Mouse (Mus musculus) CD4-positive, CD25-positive, alpha-beta regulatory T cell, adult 2 months (primary cell): ENCODE measurements around the gene Csf3.
"Not testable (repeated sequence)": the region's sequence is repeated elsewhere in the genome, so short reads cannot be mapped to it uniquely, and the experiment has no call there.

ENCODE experiments used
- DNase-seq: peaks from one replicate; pipeline ENCODE4 v3.0.0-alpha.2; 2012; ENCODE audit warnings: low read depth, low spot score

Gene Csf3

DNA sequence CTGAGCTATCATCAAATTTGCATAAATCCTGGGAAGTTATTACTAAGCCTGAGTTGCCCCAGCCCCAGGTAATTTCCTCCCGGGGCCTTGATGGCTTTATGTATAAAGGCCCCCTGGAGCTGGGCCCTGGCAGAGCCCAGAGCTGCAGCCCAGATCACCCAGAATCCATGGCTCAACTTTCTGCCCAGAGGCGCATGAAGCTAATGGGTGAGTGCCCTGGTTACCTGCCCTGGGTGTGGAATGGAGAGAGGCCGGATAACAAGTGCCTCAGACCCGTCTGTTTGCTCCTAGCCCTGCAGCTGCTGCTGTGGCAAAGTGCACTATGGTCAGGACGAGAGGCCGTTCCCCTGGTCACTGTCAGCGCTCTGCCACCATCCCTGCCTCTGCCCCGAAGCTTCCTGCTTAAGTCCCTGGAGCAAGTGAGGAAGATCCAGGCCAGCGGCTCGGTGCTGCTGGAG lies at the start of gene Csf3:
Csf3 (plus strand) TSS at position 51 of the 458 bp plus-strand sequence.
- no peak for DNase-seq

DNA sequence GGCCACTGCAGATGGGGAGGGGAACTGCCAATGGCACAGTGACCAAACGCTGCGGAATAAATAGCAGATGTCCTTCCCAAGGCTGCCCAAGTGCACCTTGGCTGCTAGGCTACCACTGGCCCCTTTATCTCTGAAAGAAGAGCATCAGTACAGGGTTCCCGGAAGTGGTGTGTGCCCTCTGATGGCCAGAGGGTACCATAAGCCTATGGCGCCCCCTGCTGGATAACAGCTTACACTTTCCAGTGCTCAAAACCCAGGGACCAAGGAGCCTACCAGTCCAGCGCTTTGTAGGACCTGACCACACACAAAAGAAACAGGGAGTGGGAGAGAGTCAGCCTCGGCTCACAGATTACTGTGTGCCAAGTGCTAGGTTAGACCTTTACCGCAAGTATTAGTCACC lies 46.0 kb upstream of the Csf3 start:
- DNase-seq, result peak; percentile 75

DNA sequence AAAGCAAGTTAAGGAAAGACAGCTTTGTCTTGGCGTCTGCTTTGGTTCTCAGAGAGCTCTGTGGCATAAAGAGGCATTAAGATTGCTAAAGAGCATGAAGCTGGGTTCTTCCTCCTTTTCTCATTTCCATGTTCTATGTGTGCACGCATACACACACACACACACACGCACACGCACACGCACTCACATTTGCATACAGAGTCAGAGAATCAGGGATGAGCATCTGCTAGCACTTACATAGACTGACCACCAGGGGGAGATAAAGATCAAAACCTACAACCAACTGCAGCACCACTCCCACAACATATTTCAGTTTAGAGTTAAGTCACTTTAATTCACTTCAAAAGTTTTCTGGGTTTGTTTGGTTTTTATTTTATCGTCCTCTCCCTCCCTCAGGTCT lies 40.5 kb upstream of the Csf3 start:
- peak; percentile 81 for DNase-seq

DNA sequence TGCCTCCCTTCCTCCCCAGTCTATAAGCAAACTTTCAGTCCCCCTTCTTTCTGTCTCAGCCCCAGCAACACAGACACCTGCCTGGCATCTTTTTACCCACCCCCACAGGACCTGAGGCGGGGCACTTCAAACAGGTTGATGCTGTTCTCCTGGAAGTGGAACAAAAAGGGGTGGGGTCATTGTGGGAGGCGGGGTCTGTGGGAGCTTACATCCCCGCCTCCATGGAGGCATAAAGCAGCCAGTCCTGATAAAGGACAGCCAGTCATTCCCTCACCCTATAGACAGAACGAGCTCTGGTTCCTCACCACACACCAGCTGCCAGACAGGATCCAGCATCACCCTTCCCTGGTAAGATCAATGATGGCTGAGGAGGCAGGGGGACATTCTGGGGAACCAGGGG lies 37.0 kb upstream of the Csf3 start, which contains the start of gene Gsdma:
Gsdma (plus strand) TSS at position 261 of the 400 bp plus-strand sequence.
- DNase-seq, result no peak

DNA sequence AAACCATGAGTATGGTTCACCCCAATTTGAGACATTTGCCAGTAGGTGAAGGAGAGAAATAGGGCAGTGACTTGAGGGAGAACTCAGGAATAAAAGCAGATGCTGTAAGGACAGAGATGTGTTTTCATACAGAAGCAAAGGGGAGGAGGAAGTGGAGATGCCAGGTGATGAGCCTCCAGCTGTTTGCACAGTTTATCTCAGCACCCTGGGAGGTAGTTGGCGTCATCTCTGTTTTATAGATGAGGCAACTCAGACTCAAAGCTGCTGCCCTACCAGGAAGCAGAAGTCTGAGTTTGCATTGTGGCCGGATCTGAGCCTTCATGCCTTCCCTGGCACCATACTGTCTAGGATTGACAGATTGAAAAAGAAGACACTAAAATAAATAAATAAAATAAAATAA lies 32.1 kb upstream of the Csf3 start:
- no peak for DNase-seq

DNA sequence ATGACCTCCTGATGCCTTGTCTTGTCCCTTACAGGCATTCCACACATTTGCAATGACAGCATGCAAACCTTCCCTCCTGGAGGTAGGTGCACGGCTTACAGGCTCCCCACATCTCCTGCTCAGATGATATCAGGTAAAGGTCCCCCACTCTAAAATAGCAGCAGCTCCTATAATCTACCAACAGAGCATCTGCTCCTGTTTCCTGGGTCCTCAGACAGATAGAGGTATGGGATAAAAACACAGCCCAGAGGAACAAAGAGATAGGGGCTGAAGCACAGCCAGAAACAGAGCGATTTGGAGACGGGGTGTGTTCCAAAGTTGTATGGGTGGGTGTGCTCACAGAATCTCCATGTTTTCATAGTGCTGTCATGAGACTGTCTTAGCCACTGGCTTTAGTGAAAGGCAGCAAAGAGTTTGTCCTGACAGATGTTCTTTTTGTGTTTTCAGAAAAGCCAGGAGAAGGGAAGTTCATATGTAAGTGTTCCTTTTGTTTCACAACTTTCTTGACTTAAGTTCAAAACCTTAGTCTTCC lies 29.7 kb upstream of the Csf3 start:
- no peak for DNase-seq

DNA sequence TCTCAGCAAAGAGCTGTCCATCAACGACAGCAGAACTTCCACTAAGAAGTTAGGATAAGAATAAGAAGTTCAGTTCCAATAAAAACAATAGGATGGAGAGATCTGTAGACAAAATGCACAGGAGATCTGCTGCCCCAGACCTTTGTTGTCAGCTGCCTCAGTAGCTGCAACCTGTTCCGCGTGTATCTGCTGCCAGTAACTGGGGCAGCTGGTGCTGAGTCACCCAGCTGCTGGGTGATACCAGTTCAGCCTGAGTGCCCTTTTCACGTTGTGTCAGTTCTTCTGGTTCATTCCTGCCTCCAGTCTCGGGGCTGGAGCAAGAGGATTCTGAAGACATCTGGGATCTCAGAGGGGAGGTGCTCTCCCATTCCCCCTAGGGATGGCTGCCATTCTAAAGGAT lies 29.2 kb upstream of the Csf3 start:
- no peak for DNase-seq

DNA sequence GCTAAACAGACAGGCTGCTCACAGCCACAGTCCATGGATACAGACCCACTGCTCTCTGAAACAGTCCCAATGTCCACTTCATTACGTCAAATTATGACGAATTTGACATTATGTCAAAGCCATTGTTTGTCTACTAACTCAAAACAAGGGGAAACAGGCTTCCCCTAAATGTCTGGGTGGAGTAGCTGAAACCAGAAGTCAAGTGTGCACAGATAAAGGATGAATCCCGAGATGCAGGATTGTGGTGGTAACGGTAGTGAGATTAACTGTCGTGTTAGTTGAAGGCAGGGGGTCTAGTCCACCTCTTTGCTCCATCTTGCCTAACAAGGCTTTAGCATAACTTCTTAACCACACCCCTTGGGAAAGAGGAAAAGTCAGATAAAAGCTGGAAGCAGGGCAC lies 28.6 kb upstream of the Csf3 start:
- no peak for DNase-seq

DNA sequence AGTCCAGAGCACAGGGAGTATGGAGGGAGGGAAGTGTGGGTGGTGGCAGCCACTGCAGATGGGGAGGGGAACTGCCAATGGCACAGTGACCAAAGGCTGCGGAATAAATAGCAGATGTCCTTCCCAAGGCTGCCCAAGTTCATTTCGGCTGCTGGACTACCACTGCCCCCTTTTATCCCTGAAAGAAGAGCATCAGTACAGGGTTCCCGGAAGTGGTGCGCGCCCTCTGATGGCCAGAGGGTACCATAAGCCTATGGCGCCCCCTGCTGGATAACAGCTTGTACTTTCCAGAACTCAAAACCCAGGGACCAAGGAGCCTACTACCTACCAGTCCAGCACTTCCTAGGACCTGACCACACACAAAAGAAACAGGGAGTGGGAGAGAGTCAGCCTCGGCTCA lies 27.9 kb upstream of the Csf3 start:
- peak; percentile 79 for DNase-seq

DNA sequence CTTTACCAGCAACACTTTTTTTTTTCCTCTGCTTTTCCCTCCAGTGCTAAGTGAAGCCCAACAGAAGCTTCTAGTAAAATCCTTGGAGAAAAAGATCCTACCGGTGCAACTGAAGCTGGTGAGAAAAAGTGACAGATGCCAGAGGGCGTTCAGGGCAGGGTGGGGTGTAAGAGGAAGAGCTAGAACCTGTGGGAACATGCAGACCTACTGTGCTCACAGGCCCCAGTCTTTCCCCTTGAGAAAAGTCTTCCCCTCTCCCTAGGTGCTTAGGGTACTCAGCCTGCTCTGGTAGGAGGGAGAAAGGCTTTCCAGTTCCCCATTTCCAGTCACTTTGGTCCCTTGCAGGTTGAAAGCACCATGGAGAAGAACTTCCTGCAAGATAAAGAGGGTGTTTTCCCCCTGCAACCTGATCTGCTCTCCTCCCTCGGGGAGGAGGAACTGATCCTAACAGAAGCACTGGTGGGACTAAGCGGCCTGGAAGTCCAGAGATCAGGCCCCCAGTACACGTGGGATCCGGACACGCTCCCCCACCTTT lies 25.2 kb upstream of the Csf3 start:
- DNase-seq, result no peak

DNA sequence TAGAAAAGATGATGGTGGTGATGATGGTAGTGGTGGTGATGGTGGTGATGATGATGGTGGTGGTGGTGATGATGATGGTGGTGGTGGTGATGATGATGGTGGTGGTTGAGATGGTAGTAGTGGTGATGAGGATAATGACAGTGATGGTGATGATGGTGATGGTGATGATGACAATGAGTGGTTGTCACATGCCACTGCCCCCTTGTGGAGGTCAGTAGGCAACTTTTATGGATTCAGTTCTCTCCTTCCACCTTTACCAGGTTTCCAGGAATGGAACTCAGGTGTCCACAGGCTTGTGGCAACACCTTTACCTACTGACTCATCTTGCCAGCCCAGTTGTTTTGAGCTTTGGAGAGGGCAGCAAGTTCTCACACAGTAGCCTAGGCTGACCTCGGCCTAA lies 21.0 kb upstream of the Csf3 start:
- DNase-seq, result peak; percentile 30

DNA sequence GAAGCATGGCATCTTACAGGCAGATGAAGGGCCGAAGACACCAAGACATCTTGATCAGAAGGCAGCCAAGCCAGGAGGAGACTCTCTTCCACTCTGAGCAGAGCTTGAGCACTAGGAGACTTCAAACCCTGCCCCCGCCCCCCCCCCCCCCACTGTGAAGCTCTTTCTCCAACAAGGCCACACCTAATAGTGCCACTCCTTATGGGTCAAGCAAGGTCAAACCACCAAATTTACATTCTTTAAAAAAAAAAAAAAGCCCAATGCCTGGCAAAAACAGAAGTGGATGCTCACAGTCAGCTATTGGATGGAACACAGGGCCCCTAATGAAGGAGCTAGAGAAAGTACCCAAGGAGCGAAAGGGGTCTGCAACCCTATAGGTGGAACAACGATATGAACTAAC lies 20.5 kb upstream of the Csf3 start:
- not testable (repeated sequence) for DNase-seq

DNA sequence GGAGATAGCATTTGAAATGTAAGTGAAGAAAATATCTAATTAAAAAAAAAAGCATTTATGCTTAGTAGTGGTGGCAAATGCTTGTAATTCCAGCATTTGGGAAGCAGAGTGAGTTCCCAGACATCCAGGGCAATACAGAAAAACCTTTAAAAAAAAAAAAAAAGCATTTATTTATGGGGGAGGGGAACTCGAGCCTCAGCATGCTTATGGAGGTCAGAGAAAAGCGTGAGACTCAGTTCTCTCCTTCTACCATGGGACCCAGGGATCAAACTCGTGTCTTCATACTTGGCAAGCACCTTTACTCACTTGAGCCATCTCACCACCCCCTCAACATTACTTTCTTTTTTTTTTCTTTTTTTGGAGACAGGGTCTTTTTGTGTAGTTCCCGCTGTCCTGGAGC lies 19.9 kb upstream of the Csf3 start:
- DNase-seq, result no peak

DNA sequence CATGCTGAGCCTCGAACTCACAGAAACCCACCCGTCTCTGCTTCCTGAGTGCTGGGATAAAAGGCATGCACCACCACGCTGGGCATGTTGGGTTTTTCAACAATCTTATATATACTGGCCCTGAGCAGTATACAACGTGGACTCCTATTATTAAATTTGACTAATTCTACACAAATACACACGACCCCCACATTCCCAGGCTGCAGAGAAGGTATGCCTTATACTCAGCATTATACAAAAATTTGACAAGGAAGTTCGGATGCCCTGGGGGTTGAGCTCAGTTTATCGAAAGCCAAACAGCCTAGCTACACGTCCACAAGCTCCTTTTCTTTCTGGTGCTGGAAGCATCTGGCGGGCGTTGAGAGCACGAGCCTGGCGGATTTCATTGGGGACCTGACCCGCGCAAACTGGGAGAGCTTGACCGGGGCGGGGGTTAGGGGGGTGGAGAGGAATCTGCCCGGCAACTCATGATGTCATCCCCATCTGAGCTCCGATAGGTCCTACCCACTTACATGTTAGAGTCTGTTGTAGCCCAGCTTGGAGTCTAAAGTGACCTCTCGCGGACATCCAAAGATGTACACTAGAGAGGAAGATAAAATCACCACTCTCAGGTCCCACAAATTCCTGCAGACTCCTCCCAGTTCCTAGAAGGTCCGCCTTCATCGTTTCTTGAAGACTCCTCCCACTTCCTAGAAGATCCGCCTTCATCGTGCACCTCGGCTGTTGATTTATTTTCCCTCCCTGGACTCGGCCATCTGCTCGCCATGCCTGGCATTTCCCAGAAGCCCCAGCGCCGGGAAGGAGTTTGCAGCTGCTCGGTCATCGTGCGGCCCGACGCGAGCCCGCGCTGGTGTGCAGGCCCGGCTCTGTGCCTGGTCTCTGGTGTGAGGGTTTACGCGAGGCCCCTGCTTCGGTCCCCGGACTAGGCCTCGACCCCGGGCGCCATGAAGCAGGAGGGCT lies 19.0 kb upstream of the Csf3 start, which contains the start of gene Psmd3:
Psmd3 (plus strand) TSS at position 769 of the 960 bp plus-strand sequence.
- DNase-seq, result peak; percentile 96

DNA sequence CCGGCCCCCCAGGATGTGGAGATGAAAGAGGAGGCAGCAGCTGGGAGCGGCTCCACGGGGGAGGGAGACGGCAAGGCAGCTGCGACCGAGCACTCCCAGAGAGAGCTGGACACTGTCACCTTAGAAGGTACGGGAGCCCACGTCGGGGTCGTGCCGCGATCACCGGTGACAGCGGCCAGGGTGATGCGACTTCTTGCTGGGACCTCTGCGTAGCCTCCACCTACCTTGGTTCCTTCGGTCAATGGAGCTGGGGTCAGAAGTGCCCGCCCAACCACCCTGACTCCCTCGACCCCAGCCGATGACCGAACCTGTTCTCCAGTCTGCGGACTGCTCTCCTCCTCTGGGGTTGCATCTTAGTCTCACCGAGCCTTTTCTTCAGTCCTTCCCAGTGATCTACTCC lies 18.3 kb upstream of the Csf3 start:
- no peak for DNase-seq

DNA sequence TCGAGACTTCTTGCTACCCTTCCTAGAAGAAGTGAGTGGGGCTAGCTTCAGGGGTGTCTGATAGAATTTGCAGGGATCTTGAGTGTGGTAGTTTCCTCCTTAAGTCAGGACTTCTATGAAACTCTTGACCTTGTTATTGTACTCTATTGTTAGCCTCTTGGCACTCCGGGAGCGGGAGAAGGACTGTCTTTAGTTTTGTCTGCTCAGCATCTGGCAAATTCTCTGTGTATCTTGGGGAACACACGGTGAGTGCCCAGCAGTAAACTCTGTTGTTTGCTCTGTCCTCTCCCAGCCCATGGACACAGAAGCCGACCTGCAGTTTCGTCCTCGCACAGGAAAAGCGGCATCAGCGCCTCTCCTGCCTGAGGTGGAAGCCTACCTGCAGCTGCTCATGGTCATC lies 15.4 kb upstream of the Csf3 start:
- no peak for DNase-seq

DNA sequence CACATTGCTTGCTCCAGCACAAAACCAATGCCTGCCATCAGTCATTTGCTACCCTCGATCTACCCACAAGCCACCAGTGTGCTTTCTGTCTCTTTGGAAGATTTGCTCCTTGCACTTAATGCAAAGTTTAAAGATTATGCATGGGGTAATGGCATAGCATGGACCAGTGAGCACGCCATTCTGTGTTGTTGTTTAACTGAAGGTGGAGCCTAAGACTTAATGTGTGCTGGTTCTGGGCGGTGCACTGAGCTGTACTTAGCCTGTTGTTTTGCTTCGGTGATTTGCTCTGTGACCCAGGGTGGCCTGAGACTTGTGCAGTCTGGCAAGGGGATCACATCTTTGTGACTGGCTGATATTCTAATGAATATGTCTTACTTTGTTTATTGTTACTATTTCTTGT lies 14.1 kb upstream of the Csf3 start:
- no peak for DNase-seq

DNA sequence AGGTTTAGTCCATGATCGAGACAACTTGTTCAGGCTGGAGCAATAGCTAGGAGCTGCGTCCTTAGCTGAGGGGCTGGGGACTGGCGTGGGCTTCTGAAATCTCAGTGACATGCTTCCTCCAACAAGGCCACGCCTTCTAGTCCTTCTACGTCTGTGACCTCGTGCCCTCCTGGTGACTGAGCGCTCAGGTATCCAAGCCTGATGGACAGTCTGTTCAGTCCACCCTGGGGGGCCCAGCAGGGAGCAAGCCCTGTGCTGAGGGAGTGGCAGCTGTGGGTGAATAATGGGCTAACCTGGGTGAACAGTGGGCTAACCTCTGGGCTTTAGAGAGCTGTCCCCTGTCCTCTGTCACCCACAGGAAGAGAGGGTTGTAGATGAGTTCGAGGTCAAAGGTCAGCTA lies 13.1 kb upstream of the Csf3 start:
- DNase-seq, result no peak

DNA sequence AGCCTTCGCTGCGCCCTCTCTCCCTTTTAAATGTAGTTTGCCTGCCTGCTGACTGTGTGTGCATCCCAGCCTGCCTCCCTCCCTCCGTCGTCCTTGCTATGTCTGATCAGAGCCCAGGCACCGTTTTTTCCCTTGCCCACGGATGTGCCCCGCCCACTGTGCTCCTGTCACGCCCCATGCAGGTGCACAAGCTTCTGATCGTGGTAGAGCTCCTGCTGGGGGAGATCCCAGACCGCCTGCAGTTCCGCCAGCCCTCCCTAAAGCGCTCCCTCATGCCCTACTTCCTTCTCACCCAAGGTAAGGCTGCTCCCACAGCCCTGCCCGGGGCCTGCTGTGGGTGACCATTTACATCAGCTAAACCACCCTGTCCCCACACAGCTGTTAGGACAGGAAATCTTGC lies 7.9 kb upstream of the Csf3 start:
- peak; percentile 27 for DNase-seq

DNA sequence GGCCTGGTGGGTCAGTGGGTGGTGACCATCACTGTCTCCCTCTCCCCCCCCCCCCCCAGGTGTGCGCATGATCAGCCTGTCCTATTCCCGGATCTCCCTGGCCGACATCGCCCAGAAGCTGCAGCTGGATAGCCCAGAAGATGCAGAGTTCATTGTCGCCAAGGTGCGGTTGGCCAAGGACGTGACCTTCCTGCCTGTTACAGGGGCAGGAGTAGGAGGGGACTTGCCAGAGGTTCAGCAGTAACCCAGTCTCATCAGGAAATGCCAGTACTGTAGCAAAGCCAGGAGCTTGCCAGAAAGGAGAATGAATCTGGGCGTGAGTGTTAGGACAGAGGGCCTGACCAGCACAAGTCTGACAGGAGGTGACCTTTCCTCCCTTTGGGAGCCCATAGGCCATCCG lies 7.3 kb upstream of the Csf3 start:
- DNase-seq, result no peak

DNA sequence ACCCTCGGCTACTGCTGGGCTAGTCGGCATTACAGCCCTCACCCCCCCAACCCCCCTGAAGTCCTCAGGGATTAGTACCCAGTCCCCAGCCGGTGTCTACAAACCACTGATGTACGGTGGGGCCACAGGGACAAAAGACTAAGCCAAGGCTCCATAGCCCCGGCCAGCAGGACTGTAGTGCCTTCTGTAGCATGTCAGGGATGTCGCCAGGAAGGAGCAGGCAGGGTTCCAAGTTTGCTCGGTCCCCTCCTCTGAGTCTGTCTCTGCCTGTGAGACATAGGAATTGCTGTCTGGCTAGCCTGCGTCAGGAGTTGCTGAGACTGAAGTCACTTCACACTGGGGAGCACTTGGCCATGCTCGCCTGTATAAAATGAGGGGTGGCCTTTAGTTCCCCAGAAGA lies 6.8 kb upstream of the Csf3 start:
- DNase-seq, result no peak

DNA sequence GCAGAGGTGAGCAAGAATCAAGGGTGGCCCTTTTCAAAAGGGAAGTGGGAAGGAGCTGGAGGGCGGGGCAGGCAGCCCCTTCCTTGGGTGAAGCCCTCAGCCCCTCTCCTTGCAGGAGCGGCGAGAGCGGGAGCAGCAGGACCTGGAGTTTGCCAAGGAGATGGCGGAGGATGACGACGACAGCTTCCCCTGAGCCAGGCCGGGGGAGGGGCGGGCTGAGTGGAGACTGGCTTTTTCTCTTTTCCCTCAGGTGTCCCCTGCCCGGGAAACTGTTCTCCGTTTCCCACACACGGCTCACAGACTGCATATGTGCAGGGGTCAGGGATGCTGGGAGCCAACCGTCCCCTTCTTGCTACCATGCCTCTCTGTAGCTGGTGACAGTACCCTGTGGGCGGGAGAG lies 5.7 kb upstream of the Csf3 start:
- no peak for DNase-seq
